Mouse (Mus musculus): ENCODE measurements around the gene Ikzf2. TPM values are rescaled to one million over a fixed set of nuclear protein-coding genes. Genes with fewer than 3 reads are reported as not detected.

The Ikzf2 gene
- polyA plus RNA-seq, 1 experiment from 2014 or later: 1.7 TPM

DNA sequence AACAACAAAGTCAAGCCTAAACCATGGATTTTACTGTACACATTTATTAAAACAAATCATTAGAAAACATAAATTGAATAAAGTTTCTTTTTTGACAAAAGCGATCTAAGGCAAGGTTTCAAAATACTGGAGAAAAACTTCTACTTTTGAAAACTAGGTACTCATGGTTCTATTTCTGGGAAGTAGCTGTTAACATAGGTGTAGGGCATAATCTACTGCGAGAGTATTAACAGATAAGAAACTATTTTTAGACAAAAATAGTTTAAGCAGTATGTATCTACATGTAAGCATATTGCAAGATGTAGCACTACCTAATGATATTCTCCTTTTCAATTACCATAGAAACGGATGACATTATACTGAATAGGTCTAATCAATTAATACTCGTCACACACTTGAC, 137.1 kb downstream of the Ikzf2 start:
- H3K9ac ChIP-seq (ENCODE audit: low read length): no peak overlapping the region
- no peaks in the 10 kb centered on the region for H3K4me1 ChIP-seq (ENCODE audit: control insufficient read depth, insufficient read depth, low read length)
- ATAC-seq (no peak), DNase-seq (ENCODE audit: low spot score) (no peak)
- H3K9me3 ChIP-seq (replicated peaks; ENCODE audit: control insufficient read depth, low read length): no peaks in the 10 kb centered on the region
- no peaks in the 10 kb centered on the region for H3K27me3 ChIP-seq (replicated peaks; ENCODE audit: control insufficient read depth, insufficient read depth, low read length)
- no peak overlapping the region for H3K4me3 ChIP-seq (ENCODE audit: low read depth, low read length)
- no peaks in the 10 kb centered on the region for H3K36me3 ChIP-seq (ENCODE audit: control insufficient read depth, insufficient read depth, low read length)
- H3K4me2 ChIP-seq (ENCODE audit: low read length): no peak overlapping the region
- WGBS: 89% methylated on average over 4 of the region's 4 CpGs
- H3K27ac ChIP-seq (ENCODE audit: low read depth, low read length): no peak overlapping the region

DNA sequence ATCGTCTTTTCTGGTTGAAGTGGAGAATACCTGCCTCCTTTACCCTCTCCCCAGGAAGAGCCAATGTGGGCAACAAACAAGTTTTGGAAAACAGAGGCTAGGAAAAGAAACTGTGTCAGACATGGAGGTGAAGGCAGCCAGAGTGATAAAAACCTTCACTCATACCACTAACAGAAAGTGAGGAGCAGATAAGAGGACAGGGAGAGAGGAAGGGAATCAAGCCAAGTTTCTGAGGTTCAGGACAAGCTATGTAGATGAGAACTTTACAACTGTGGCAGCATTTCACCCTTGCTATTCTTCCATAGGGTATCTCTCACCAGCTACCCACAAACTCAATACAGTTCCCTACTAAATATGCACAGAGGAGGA, 141.2 kb downstream of the Ikzf2 start:
- Histone ChIP-seq H3K9ac (ENCODE audit: low read length) (no peak overlapping the region), H3K4me3 (ENCODE audit: low read depth, low read length) (no peak overlapping the region), H3K9me3 (replicated peaks; ENCODE audit: control insufficient read depth, low read length) (no peaks in the 10 kb centered on the region), H3K4me2 (ENCODE audit: low read length) (no peak overlapping the region), H3K36me3 (ENCODE audit: control insufficient read depth, insufficient read depth, low read length) (no peaks in the 10 kb centered on the region), H3K4me1 (ENCODE audit: control insufficient read depth, insufficient read depth, low read length) (no peaks in the 10 kb centered on the region), H3K27me3 (replicated peaks; ENCODE audit: control insufficient read depth, insufficient read depth, low read length) (no peaks in the 10 kb centered on the region), H3K27ac (ENCODE audit: low read depth, low read length) (no peak overlapping the region)
- 91% methylated on average over 1 of the region's 1 CpGs for WGBS
- DNase-seq (ENCODE audit: low spot score): no peak
- ATAC-seq: no peak

DNA sequence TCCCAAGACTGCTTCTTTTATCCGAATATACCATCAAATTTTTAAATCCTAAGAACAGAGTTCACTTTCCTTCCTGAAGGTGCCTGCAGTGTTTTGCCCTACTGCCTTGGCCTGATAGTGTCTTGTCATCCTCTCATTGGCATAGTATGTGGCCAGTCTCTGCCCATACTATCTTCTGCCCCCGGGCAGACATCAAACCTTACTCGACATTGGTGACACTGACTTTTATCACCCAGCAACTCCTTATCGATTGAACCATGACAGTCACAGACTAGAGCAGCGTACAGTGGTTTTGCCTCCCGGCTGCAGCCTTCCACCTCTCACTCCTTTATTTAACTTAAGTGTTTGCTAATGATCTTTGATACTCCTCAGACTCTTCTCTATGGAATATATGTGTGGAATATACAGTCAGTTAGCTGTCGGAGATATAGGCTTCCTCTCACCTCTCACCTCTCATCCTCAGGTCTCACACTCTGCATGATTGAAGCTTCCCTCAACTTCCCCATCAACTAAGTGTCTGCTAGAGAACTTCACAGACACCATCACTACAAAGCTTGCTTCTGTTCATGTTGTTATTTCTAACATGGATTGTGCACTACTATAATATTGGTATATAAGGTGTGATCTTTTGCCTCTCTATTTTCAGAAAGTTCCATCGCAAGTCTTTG, 141.7 kb downstream of the Ikzf2 start:
- H3K36me3 ChIP-seq (ENCODE audit: control insufficient read depth, insufficient read depth, low read length): no peaks in the 10 kb centered on the region
- H3K9me3 ChIP-seq (replicated peaks; ENCODE audit: control insufficient read depth, low read length): no peaks in the 10 kb centered on the region
- H3K4me1 ChIP-seq (ENCODE audit: control insufficient read depth, insufficient read depth, low read length): no peaks in the 10 kb centered on the region
- no peak overlapping the region for H3K4me2 ChIP-seq (ENCODE audit: low read length)
- ATAC-seq (no peak), DNase-seq (ENCODE audit: low spot score) (no peak)
- no peak overlapping the region for H3K4me3 ChIP-seq (ENCODE audit: low read depth, low read length)
- WGBS: 94% methylated on average over 8 of the region's 8 CpGs
- no peaks in the 10 kb centered on the region for H3K27me3 ChIP-seq (replicated peaks; ENCODE audit: control insufficient read depth, insufficient read depth, low read length)
- H3K27ac ChIP-seq (ENCODE audit: low read depth, low read length): no peak overlapping the region
- H3K9ac ChIP-seq (ENCODE audit: low read length): no peak overlapping the region

DNA sequence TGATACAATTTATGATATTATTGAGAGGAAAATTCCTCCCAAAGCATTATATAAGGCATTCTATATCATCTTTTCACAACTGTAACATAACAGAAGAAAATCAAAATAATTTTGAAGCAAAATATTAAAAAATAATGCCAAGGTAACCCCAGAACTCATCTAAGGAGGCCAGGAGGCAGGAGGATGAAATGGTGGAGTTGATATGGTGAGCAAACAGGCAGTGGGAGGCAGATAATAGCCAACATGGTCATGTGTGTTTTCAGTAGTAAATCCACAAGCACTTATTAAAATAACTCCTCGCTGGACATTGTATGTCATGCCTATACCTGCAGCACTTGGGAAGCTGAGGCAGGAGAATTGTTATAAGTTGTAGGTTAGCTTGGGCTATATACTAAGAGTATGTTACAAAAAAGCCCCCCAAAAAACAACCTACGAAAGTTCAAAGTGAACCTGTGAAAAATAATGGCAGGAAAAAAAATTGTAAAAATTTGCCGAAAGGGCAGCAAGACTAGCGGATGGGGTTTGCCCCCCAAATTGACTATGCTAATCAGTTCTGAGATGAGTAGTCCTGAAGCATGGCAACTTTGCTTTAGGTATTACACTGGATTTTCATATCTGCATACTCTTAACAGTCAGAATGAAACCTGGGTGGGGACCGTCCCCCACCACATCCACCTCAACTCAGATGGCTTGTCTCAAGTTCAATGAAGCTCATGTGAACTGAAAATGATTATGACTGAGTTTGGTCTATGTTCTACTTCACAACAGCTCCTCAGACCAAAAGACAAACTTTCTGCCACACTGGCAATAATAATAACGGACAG, 143.1 kb downstream of the Ikzf2 start:
- DNase-seq (ENCODE audit: low spot score): no peak
- Histone ChIP-seq H3K9me3 (replicated peaks; ENCODE audit: control insufficient read depth, low read length) (no peaks in the 10 kb centered on the region), H3K27me3 (replicated peaks; ENCODE audit: control insufficient read depth, insufficient read depth, low read length) (no peaks in the 10 kb centered on the region), H3K9ac (ENCODE audit: low read length) (no peak overlapping the region), H3K4me3 (ENCODE audit: low read depth, low read length) (no peak overlapping the region), H3K4me2 (ENCODE audit: low read length) (no peak overlapping the region), H3K4me1 (ENCODE audit: control insufficient read depth, insufficient read depth, low read length) (no peaks in the 10 kb centered on the region), H3K36me3 (ENCODE audit: control insufficient read depth, insufficient read depth, low read length) (no peaks in the 10 kb centered on the region), H3K27ac (ENCODE audit: low read depth, low read length) (no peak overlapping the region)
- ATAC-seq: no peak
- 95% methylated on average over 6 of the region's 6 CpGs for WGBS

DNA sequence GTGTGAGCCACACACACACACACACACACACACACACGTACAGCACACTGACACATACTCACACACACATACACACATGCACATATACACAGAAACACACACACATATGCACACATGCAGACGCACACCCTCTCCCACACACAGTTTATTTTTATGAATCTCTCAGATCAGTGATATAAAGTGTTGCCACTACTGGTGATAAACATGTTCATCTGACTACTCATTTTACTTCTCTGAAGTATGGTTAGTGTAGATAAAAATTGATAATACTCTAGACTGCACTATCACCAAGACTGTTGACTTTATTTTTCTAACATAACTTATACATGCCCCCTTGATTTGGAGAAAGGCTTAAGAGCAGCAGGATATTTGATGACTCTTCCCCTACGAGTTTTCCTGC, 144.5 kb downstream of the Ikzf2 start:
- DNase-seq (ENCODE audit: low spot score) (no peak), ATAC-seq (no peak)
- no peak overlapping the region for H3K4me3 ChIP-seq (ENCODE audit: low read depth, low read length)
- H3K36me3 ChIP-seq (ENCODE audit: control insufficient read depth, insufficient read depth, low read length): no peaks in the 10 kb centered on the region
- no peak overlapping the region for H3K27ac ChIP-seq (ENCODE audit: low read depth, low read length)
- H3K27me3 ChIP-seq (replicated peaks; ENCODE audit: control insufficient read depth, insufficient read depth, low read length): no peaks in the 10 kb centered on the region
- H3K9me3 ChIP-seq (replicated peaks; ENCODE audit: control insufficient read depth, low read length): no peaks in the 10 kb centered on the region
- no peak overlapping the region for H3K4me2 ChIP-seq (ENCODE audit: low read length)
- H3K4me1 ChIP-seq (ENCODE audit: control insufficient read depth, insufficient read depth, low read length): no peaks in the 10 kb centered on the region
- 85% methylated on average over 3 of the region's 3 CpGs for WGBS
- H3K9ac ChIP-seq (ENCODE audit: low read length): no peak overlapping the region

DNA sequence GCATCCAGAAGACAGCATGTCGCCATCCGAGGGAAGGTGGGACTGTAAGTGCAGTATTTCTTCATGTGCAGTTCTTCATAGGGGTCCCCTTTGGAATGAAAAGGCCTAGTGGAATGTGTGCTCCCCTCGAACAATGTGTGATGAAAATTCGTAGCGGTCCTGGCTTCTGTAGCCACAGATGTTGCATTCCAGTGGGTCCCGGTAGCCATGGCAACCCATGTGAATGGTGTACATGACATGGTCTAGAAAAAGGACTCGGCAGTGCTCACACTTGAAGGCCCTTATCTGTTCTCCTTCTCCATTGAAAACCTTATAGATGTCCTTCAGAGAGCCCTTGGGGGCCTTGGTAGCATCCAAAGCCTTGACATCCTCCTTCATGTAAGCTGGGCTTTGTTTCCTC, 148.4 kb downstream of the Ikzf2 start:
- 44% methylated on average over 7 of the region's 7 CpGs for WGBS
- H3K9ac ChIP-seq (ENCODE audit: low read length): no peak overlapping the region
- DNase-seq (ENCODE audit: low spot score): peak; percentile 11
- no peak overlapping the region for H3K4me2 ChIP-seq (ENCODE audit: low read length)
- H3K9me3 ChIP-seq (replicated peaks; ENCODE audit: control insufficient read depth, low read length): no peaks in the 10 kb centered on the region
- H3K4me3 ChIP-seq (ENCODE audit: low read depth, low read length): no peak overlapping the region
- H3K27ac ChIP-seq (ENCODE audit: low read depth, low read length): no peak overlapping the region
- no peaks in the 10 kb centered on the region for H3K27me3 ChIP-seq (replicated peaks; ENCODE audit: control insufficient read depth, insufficient read depth, low read length)
- peaks cover 11% of the 10 kb centered on the region; the same call in 1 of the 2 replicates for H3K4me1 ChIP-seq (ENCODE audit: control insufficient read depth, insufficient read depth, low read length)
- H3K36me3 ChIP-seq (ENCODE audit: control insufficient read depth, insufficient read depth, low read length): no peaks in the 10 kb centered on the region
- no peak for ATAC-seq

DNA sequence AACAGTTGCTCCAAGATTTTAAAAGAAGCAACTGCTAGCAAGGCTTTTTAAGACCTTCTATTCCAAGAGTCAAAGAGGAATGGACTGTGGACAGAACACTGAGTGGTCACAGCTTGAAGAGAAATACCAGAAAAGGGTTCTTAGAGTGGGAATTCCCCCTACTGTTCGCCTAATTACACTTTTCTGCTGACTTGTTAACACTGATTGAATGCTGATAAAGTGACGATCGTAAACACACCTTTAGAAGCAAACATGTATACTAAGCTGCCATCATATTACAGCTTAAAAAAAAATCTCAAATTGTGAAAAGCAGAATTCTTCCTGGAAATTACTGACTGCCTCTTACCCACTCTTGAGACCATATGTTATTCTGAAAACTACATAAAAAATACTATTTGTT, 149.4 kb downstream of the Ikzf2 start:
- Histone ChIP-seq H3K4me3 (ENCODE audit: low read depth, low read length) (no peak overlapping the region), H3K9ac (ENCODE audit: low read length) (no peak overlapping the region), H3K27ac (ENCODE audit: low read depth, low read length) (no peak overlapping the region), H3K9me3 (replicated peaks; ENCODE audit: control insufficient read depth, low read length) (no peaks in the 10 kb centered on the region), H3K27me3 (replicated peaks; ENCODE audit: control insufficient read depth, insufficient read depth, low read length) (no peaks in the 10 kb centered on the region), H3K36me3 (ENCODE audit: control insufficient read depth, insufficient read depth, low read length) (no peaks in the 10 kb centered on the region), H3K4me1 (ENCODE audit: control insufficient read depth, insufficient read depth, low read length) (peaks cover 11% of the 10 kb centered on the region; the same call in 1 of the 2 replicates), H3K4me2 (ENCODE audit: low read length) (no peak overlapping the region)
- ATAC-seq (no peak), DNase-seq (ENCODE audit: low spot score) (no peak)
- WGBS: 27% methylated on average over 3 of the region's 3 CpGs

DNA sequence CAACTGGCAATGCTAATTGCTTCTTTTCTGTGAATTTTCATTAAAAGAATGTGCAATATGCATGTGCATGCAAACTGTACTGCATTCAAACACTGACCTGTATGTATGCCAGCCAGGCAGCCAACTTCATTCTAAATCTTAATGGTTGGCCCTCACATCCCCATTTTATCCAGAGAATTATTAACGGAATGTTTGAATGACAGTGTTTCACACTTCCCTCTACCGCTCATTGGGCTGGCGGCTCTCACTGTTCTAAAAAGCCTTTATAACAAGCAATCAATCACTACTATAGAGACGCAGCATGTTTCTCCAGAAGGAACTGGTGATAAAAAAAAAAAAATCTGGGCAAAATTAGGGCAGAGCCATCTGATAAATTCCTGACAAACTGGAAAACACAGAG, 151.5 kb downstream of the Ikzf2 start:
- Histone ChIP-seq H3K9me3 (replicated peaks; ENCODE audit: control insufficient read depth, low read length) (no peaks in the 10 kb centered on the region), H3K4me2 (ENCODE audit: low read length) (no peak overlapping the region), H3K27me3 (replicated peaks; ENCODE audit: control insufficient read depth, insufficient read depth, low read length) (no peaks in the 10 kb centered on the region), H3K36me3 (ENCODE audit: control insufficient read depth, insufficient read depth, low read length) (no peaks in the 10 kb centered on the region), H3K27ac (ENCODE audit: low read depth, low read length) (no peak overlapping the region; the same call in 1 of the 2 replicates), H3K9ac (ENCODE audit: low read length) (no peak overlapping the region), H3K4me1 (ENCODE audit: control insufficient read depth, insufficient read depth, low read length) (peaks cover 11% of the 10 kb centered on the region; the same call in 1 of the 2 replicates), H3K4me3 (ENCODE audit: low read depth, low read length) (no peak overlapping the region)
- DNase-seq (ENCODE audit: low spot score): peak; percentile 74
- peak; percentile 85 for ATAC-seq
- 10% methylated on average over 4 of the region's 4 CpGs for WGBS

DNA sequence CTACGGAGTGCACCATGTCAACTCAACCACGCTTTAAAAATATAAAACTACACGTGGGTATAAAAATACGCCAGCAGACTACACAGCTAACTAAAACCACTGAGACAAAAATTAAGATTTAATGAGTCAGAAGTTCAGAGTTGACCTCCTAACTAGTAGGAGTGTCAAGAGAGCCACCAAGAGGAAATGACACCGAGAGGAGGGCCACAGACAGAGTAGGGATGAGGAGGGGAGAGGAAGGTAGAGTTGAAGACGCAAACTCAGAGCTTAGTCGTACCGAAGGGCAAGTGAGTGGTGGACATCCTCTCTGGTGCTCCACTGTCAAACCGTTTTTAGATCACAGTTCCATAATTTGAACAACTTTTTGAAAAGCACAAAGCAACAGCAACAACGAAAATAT, 154.0 kb downstream of the Ikzf2 start:
- Histone ChIP-seq H3K9ac (ENCODE audit: low read length) (no peak overlapping the region), H3K27ac (ENCODE audit: low read depth, low read length) (no peak overlapping the region), H3K9me3 (replicated peaks; ENCODE audit: control insufficient read depth, low read length) (no peaks in the 10 kb centered on the region), H3K27me3 (replicated peaks; ENCODE audit: control insufficient read depth, insufficient read depth, low read length) (no peaks in the 10 kb centered on the region), H3K4me1 (ENCODE audit: control insufficient read depth, insufficient read depth, low read length) (peaks cover 11% of the 10 kb centered on the region; the same call in 1 of the 2 replicates), H3K36me3 (ENCODE audit: control insufficient read depth, insufficient read depth, low read length) (no peaks in the 10 kb centered on the region), H3K4me2 (ENCODE audit: low read length) (no peak overlapping the region), H3K4me3 (ENCODE audit: low read depth, low read length) (no peak overlapping the region)
- DNase-seq (ENCODE audit: low spot score) (no peak), ATAC-seq (no peak)
- WGBS: 93% methylated on average over 10 of the region's 10 CpGs
